Mouse (Mus musculus): Measurements from ENCODE around the gene Slc25a42.
"Not testable (repeated sequence)": the region's sequence is repeated elsewhere in the genome, so short reads cannot be mapped to it uniquely, and the experiment has no call there.

The Slc25a42 gene

GRCm38 (mm10) chr8:70212112-70213055, at the start of gene Slc25a42:
TSS of gene Slc25a42 (minus strand) at chr8:70212305.
- DNase-seq (ENCODE audit: low spot score) = peak; percentile 100

DNA sequence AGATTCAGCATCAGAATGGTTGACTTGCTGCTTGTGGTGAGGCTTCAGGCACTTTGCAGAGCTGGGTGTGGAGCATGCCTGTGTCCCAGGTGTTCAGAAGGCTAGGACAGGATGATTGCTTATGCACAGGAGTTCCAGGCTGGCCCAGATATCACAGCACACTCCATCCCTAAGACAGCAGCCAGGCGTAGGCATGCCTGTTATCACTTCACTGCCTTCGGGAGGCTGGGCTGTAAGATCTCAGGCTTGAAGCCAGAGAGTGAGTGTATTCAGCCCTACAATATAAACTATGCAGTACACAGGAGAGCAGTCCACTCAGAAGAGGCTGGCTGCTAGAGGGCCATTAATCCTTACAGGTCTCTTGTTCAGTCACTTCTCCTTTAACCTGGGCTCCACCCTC, 46.9 kb upstream of the Slc25a42 start:
- DNase-seq (ENCODE audit: low spot score) = no peak

DNA sequence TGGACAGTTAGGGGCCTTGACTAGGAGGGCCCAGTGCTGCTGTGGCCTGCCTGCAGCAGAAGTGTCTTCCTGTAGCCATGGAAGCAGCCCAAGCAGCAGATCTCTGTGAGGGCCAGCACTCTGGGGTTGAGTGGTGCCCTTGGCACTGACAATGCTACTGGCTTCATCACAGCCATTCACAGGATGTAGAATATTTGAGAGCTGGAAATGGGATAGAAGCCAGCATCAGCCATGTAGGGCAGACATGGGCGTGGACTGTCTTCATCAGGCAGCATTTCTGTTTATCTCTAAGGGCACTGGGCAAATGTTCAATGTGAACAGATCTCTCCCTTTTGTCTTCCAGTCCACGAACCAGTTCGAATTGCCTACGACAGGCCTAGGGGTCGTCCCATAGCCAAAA, 46.5 kb upstream of the Slc25a42 start:
- DNase-seq (ENCODE audit: low spot score) = no peak

GRCm38 (mm10) chr8:70257456-70257855, 45.4 kb upstream of the Slc25a42 start:
- no peak for DNase-seq (ENCODE audit: low spot score)

DNA sequence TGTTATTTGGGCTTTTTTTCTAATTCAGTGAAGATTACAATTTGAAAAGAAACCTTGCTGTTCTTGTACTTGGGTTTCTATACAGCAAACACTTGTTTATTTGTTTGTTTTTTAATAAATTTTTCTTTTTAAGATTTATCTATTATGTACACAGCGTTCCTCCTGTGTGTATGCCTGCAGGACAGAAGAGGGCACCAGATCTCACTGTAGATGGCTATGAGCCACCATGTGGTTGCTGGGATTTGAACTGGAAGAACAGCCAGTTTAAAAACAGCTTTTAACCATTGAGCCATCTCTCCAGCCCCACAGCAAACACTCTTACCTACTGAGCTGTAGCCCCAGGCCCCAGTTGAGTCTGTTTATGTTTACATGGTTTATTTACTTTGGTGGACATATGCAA, 42.5 kb upstream of the Slc25a42 start:
- no peak for DNase-seq (ENCODE audit: low spot score)

DNA sequence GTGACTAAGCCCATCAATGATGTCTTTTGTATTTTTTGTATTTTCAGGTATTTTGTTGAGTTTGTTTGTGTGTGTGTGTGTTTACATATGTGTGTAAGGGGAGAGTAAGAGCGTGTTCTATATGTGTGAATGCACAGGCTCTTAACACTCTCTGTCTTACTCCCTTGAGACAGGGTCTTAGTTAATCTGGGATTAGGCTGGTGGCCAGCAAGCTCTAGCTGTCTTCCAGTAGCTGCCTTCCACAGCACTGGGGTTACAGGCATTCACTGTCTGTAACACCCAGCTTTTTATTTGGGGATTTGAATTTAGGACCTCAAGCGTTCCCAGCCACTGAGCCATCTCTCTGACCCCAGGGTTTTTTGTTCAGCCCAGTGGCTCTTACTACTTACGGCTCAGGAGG, 35.7 kb upstream of the Slc25a42 start:
- DNase-seq (ENCODE audit: low spot score) = no peak

- no peak for DNase-seq (ENCODE audit: low spot score)
Measured at GRCm38 (mm10) chr8:70246622-70247021, 34.5 kb upstream of the Slc25a42 start.

GRCm38 (mm10) chr8:70240642-70241041, 28.5 kb upstream of the Slc25a42 start:
- DNase-seq (ENCODE audit: low spot score) = no peak

DNA sequence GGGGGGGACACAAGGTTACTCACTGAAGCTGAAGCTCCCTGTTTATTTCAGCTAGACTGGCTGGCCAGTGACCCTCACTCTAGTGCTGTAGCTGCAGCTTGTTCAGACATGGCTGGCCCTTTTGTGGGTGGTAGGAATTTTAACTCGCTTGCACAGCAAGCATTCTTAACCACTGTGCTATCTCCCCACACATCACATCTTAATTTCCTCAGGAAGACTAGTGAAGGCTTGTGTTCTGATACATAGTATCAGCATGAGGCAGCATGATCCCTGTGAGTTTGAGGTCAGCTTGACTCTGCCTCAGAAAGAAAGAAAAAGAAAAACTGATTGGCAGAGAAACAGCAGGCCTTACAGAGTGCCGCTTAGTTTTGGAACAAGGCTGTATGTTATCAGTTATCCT, 25.7 kb upstream of the Slc25a42 start:
- no peak for DNase-seq (ENCODE audit: low spot score)

GRCm38 (mm10) chr8:70234781-70235128, 22.6 kb upstream of the Slc25a42 start:
- DNase-seq (ENCODE audit: low spot score) = no peak

DNA sequence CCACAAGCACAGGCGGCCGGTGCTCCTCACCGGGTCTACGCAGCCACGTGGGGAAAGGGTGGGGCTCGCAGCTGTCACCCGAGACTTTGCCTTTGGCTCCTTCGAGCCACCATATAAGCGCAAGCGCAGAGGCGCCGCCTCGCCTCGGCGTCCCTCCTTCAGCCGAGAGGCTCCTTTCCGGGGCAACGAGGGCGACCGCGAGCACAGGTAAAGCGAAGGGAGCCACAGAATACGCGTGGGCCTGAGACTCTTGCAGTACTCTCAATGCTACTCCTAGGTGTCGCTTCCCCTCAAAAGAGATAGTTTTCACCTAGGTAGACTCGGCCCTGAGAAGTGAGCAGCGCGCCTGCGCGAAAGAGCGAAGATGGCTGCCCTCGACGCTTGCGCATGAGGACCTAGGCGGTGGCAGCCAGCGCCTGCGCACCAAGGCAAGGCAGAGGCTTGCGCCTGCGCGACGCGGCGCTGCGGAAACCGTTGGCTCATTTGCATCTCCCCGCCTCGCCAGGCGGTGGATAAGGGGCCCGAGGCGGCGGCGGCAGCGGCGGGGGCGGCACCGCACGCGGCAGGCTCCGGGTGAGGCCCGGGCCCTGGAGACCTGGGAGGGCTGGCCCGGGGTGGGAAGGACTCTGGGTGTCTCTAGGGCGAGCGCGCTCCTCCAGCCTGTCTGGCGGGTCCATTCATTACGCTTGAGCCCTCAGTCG, 22.1 kb upstream of the Slc25a42 start, which contains the start of the genes Sugp2 and Armc6:
Gene Sugp2 (plus strand): TSS at position 147 of the 701 bp plus-strand sequence.
Gene Armc6 (minus strand): TSS at position 387 of the 701 bp plus-strand sequence.
- DNase-seq (ENCODE audit: low spot score) = peak; percentile 95

DNA sequence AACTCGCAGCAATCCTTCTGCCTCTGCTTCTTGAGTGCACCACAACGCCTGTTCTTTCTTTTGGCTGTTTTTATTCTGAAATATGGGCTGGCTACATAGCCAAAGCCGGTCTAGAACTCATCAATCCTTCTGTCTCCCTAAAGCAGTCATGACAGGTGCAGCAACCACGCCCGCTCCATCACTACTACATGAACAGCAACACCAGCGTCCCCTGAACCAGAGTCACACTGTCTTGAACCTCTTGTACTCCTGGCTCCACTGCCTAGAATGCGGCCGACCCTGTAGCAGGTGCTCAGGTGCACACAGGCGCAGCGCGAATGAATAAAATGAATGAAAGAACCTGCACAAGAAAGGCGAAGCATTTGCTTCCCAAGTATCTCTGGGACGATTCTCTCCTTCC, 21.5 kb upstream of the Slc25a42 start:
- no peak for DNase-seq (ENCODE audit: low spot score)

DNA sequence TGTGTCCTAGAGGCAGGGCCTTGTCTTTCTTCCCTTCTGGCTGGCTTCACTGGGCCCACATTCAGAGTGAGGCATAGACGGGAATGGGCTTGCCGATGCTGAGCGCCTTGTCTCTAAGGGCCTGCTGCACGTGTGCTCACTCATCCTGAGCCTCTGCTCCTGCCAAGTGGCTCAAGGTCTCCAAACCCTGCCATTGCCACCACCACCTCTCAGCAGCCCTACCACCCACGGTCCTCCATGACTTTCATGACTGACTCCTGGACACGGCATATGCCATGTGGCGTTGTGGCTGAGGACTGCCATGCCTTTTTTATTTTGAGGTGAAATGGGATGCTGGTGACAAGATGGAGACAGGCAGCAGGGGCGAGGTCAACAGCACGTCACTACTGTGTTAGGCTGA, 18.7 kb upstream of the Slc25a42 start:
- DNase-seq (ENCODE audit: low spot score) = no peak

DNA sequence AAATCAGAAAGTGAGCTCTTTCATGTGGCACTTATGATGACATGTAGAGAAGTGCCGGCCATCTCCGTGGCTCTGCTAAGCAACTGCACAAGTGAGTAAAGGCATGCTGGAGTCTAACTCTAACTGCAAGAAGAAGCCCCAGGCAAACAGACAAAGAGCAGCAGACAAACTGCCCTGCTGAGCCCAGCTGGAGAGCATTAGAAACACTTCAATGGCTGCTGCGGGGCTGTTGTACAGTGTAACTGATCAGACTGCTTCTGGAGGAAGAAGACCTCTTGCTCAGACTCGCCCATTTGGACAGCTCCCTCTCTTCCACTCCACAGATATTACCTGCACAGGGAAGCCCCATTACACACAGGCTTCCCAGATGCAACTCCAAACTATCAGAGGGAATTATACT, 15.9 kb upstream of the Slc25a42 start:
- DNase-seq (ENCODE audit: low spot score) = no peak

- DNase-seq (ENCODE audit: low spot score) = no peak
Measured at GRCm38 (mm10) chr8:70223341-70223740, 11.2 kb upstream of the Slc25a42 start.

GRCm38 (mm10) chr8:70222041-70222440, 9.9 kb upstream of the Slc25a42 start:
- no peak for DNase-seq (ENCODE audit: low spot score)

GRCm38 (mm10) chr8:70220911-70221310, 8.8 kb upstream of the Slc25a42 start:
- no peak for DNase-seq (ENCODE audit: low spot score)

- peak; percentile 79 for DNase-seq (ENCODE audit: low spot score)
Measured at GRCm38 (mm10) chr8:70220236-70220840, 8.2 kb upstream of the Slc25a42 start.

DNA sequence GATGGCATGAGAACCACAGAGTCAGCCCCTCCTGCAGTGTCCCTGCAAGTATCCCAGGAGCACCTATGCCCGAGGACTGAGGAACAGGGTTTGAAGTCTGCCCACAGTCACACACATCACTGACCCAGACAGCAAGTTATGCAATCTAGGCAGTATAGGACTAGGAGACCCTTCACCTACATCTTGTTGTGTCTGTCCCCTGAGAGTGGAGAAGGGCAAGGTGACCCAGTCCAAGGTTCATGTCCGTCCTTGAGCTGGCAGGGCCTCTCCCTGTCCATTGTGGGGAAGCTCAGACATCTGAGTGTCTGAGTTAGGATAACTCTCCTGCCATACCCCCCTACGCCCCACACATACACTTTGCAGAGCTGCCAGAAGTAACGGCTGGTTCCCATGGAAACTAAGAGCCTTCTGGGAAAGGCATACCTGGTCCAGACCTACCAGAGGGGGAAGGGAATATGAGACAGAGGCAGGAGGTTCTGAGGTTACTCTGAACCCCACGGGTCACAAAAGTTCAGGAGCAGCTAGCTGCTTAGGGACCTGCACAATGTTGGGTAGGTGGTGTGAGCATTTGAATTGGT, 7.1 kb upstream of the Slc25a42 start:
- peak; percentile 79 for DNase-seq (ENCODE audit: low spot score)

DNA sequence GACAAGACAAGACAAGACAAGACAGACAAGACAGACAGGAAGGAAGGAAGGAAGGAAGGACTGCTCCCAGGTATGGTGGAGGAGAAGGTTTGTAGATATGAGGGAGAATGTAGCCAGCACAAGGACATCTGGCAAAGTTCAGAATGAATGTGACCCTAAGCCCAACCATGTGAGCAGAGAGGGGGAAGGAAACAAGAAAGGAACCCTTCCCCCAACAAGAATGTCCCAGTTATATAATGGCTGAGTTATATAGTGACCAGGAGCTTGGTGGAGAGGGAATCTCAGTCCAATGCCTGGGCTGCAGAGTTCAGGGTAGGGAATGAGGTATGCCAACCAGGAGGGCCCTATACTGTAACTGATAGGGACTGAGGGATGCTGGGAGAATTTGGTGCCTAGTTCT, 5.3 kb upstream of the Slc25a42 start:
- no peak for DNase-seq (ENCODE audit: low spot score)

- DNase-seq (ENCODE audit: low spot score) = peak; percentile 51
Measured at GRCm38 (mm10) chr8:70216566-70216965, 4.5 kb upstream of the Slc25a42 start.

GRCm38 (mm10) chr8:70216161-70216560, 4.1 kb upstream of the Slc25a42 start:
- DNase-seq (ENCODE audit: low spot score) = not testable (repeated sequence)

Data from ovary, adult 18-20 months (tissue).